In genomic region chr8:127378994-127379858, GRCm38 (mm10) we compare ENCODE assay signal across 9 mouse cellular contexts.
DNase-seq lines count a peak whose midpoint lies in the region; ATAC-seq lines count a peak whose summit lies in the region.
"Had no signal": no experiment of that assay in that cellular context is flagged by ENCODE, and none has a peak within 500 bp of the region (broad histone marks: within the 10 kb centered on the region; RNA-seq: fewer than 3 reads in every experiment).

No protein-coding gene starts in this region.

- WGBS in hindbrain, embryonic 13.5 days, result 46% methylated on average over 11 of the region's 11 CpGs
- 51% methylated on average over 11 of the region's 11 CpGs for WGBS in midbrain, embryonic 11.5 days
- WGBS in liver, embryonic 12.5 days (ENCODE audit: insufficient replicate concordance), result 71% methylated on average over 11 of the region's 11 CpGs

- H3K36me3 ChIP-seq in hindbrain, embryonic 13.5 days, result peaks cover 11% of the 10 kb centered on the region
- peaks cover 12% of the 10 kb centered on the region for H3K36me3 ChIP-seq in midbrain, embryonic 11.5 days (ENCODE audit: control insufficient read depth, insufficient read depth, low read length)
- peaks cover 8% of the 10 kb centered on the region for H3K36me3 ChIP-seq in liver, embryonic 12.5 days

- 0 out of 2 replicates have a peak overlapping the region, but pooled peaks have one; percentile 6 for H3K9ac ChIP-seq in hindbrain, embryonic 13.5 days
- H3K9ac ChIP-seq in midbrain, embryonic 11.5 days (ENCODE audit: low read length), result no peak overlapping the region
- no peak overlapping the region for H3K9ac ChIP-seq in liver, embryonic 12.5 days
- H3K9ac ChIP-seq: liver, embryonic 14.5 days had no signal

- no peaks in the 10 kb centered on the region for H3K27me3 ChIP-seq in hindbrain, embryonic 13.5 days
- no peaks in the 10 kb centered on the region for H3K27me3 ChIP-seq in midbrain, embryonic 11.5 days (ENCODE audit: control insufficient read depth, insufficient read depth, low read length)
- H3K27me3 ChIP-seq in liver, embryonic 12.5 days (replicated peaks), result no peaks in the 10 kb centered on the region

- H3K4me3 ChIP-seq in hindbrain, embryonic 13.5 days, result no peak overlapping the region
- no peak overlapping the region for H3K4me3 ChIP-seq in midbrain, embryonic 11.5 days (ENCODE audit: low read depth, low read length)
- no peak overlapping the region for H3K4me3 ChIP-seq in liver, embryonic 12.5 days

- no peaks in the 10 kb centered on the region for H3K9me3 ChIP-seq in hindbrain, embryonic 13.5 days
- no peaks in the 10 kb centered on the region; the same call in 1 of the 2 replicates for H3K9me3 ChIP-seq in midbrain, embryonic 11.5 days (ENCODE audit: control insufficient read depth, low read length)
- no peaks in the 10 kb centered on the region for H3K9me3 ChIP-seq in liver, embryonic 12.5 days (replicated peaks)

- peak overlapping the region; percentile 80 for H3K27ac ChIP-seq in hindbrain, embryonic 13.5 days
- H3K27ac ChIP-seq in midbrain, embryonic 11.5 days (ENCODE audit: low read depth, low read length), result no peak overlapping the region
- H3K27ac ChIP-seq in liver, embryonic 12.5 days, result no peak overlapping the region
- H3K27ac ChIP-seq: liver, embryonic 14.5 days had no signal

- peaks cover 7% of the 10 kb centered on the region for H3K4me1 ChIP-seq in hindbrain, embryonic 13.5 days (replicated peaks)
- H3K4me1 ChIP-seq in midbrain, embryonic 11.5 days (ENCODE audit: control insufficient read depth, insufficient read depth, low read length), result no peaks in the 10 kb centered on the region; the same call in 1 of the 2 replicates
- no peaks in the 10 kb centered on the region for H3K4me1 ChIP-seq in liver, embryonic 12.5 days

- ATAC-seq in cerebellum, adult (ENCODE audit: insufficient number of reproducible peaks, low FRiP score, low TSS enrichment), result peak; percentile 40; the same call in 1 of the 2 replicates
- peak; percentile 68; the same call in 1 of the 2 replicates for ATAC-seq in hindbrain, embryonic 13.5 days (ENCODE audit: low FRiP score)
- peak; percentile 63; the same call in 1 of the 2 replicates for ATAC-seq in midbrain, embryonic 11.5 days (ENCODE audit: low FRiP score)
- ATAC-seq in liver, embryonic 12.5 days, result no peak

- no peak for DNase-seq in cerebellum, adult 11 months
- DNase-seq in MN1 (ENCODE audit: low spot score), result peak; percentile 55
- no peak for DNase-seq in midbrain, embryonic 11.5 days (ENCODE audit: low spot score, missing footprints)
- no peak for DNase-seq in urinary bladder, adult 18-20 months (ENCODE audit: low spot score in 2 of 2)
- no peak for DNase-seq in heart, adult 9 months (ENCODE audit: low spot score in 2 of 2)

- H3K4me2 ChIP-seq in hindbrain, embryonic 13.5 days, result no peak overlapping the region
- H3K4me2 ChIP-seq in midbrain, embryonic 11.5 days, result no peak overlapping the region
- no peak overlapping the region for H3K4me2 ChIP-seq in liver, embryonic 12.5 days
